Mouse (Mus musculus) C2C12 (cell line): ENCODE data around the gene Aldh3b1. TPM values are rescaled to one million over a fixed set of nuclear protein-coding genes. Genes with fewer than 3 reads are reported as not detected.
A peak's percentile ranks its signal among the peaks of the same experiment; 100 is the strongest.

Experiments used
- H3K27me3 ChIP-seq: one replicate; pipeline ENCODE4 v1.6.1; 2011; ENCODE audit not compliant: control insufficient read depth, insufficient read depth, insufficient read length
- H3K36me3 ChIP-seq: one replicate; pipeline ENCODE4 v1.6.1; 2011; ENCODE audit not compliant: control insufficient read depth, insufficient read depth
- H3K4me3 ChIP-seq: one replicate; pipeline ENCODE4 v1.5.1; 2011; ENCODE audit warnings: mild to moderate bottlenecking, control low read depth; ENCODE audit not compliant: poor library complexity, insufficient read depth, severe bottlenecking
- H3K79me2 ChIP-seq: one replicate; pipeline ENCODE4 v1.6.1; 2011; ENCODE audit not compliant: control insufficient read depth, insufficient read depth
- H3K79me3 ChIP-seq: one replicate; pipeline ENCODE4 v1.6.1; 2011; ENCODE audit warnings: low read depth, control low read depth
- H3ac ChIP-seq: one replicate; pipeline ENCODE3; 2011; ENCODE audit warnings: low read depth; ENCODE audit not compliant: control insufficient read depth, insufficient read length
- CEBPB ChIP-seq: IDR thresholded peaks from one replicate; pipeline ENCODE4 v1.6.1; 2011; ENCODE audit warnings: low read depth, mild to moderate bottlenecking, control low read depth, moderate library complexity
- CTCF ChIP-seq: IDR thresholded peaks from one replicate; pipeline ENCODE4 v1.5.1; 2011; ENCODE audit not compliant: control insufficient read depth, insufficient read depth, insufficient read length
- FOSL1 ChIP-seq: IDR thresholded peaks from one replicate; pipeline ENCODE4 v1.8.0; 2011; ENCODE audit warnings: mild to moderate bottlenecking, low read length; ENCODE audit not compliant: poor library complexity, insufficient read depth, severe bottlenecking
- MAX ChIP-seq: IDR thresholded peaks from one replicate; pipeline ENCODE4 v1.6.1; 2011; ENCODE audit warnings: mild to moderate bottlenecking, control low read depth
- MYOD1 ChIP-seq: IDR thresholded peaks from one replicate; pipeline ENCODE4 v1.6.1; 2011; ENCODE audit warnings: low read depth; ENCODE audit not compliant: control insufficient read depth, insufficient read length
- MYOG ChIP-seq: IDR thresholded peaks from one replicate; pipeline ENCODE4 v1.6.1; 2011; ENCODE audit not compliant: control insufficient read depth, insufficient read length; ENCODE audit errors: extremely low read depth
- USF1 ChIP-seq: IDR thresholded peaks from one replicate; pipeline ENCODE4 v1.6.1; 2011; ENCODE audit warnings: low read depth, mild to moderate bottlenecking, control low read depth, moderate library complexity
- polyA plus RNA-seq: library from polyadenylated mRNA; unstranded; fragments of >200 nt; fragmentation: generic; extraction: Trizol; gene quantifications from one replicate; pipeline ENCODE4 v1.2.1, GENCODE M21; 2012; ENCODE audit warnings: missing spikeins

The Aldh3b1 gene
- polyA plus RNA-seq, 1 experiment: 6.9 TPM

- Histone ChIP-seq H3K79me2 (no peaks in the 10 kb centered on the region), H3ac (no peak overlapping the region), H3K79me3 (no peaks in the 10 kb centered on the region), H3K4me3 (no peak overlapping the region), H3K27me3 (no peaks in the 10 kb centered on the region), H3K36me3 (no peaks in the 10 kb centered on the region)
- TF ChIP-seq USF1: peak; percentile 31
- peak; percentile 32 for TF ChIP-seq MAX
- TF ChIP-seq MYOG: no peak
- TF ChIP-seq MYOD1: peak; percentile 99
- no peak for TF ChIP-seq CEBPB
- TF ChIP-seq FOSL1: no peak
- no peak for TF ChIP-seq CTCF
Measured at GRCm38 (mm10) chr19:3923586-3923985, 6.0 kb downstream of the Aldh3b1 start.

GRCm38 (mm10) chr19:3922661-3923371 is 6.8 kb downstream of the Aldh3b1 start:
- no peaks in the 10 kb centered on the region for H3K27me3 ChIP-seq
- TF ChIP-seq CTCF: no peak
- no peak for TF ChIP-seq MAX
- TF ChIP-seq MYOD1: no peak
- TF ChIP-seq CEBPB: no peak
- TF ChIP-seq FOSL1: no peak
- no peak for TF ChIP-seq MYOG
- no peak for TF ChIP-seq USF1
- no peaks in the 10 kb centered on the region for H3K79me2 ChIP-seq
- H3K79me3 ChIP-seq: no peaks in the 10 kb centered on the region
- H3ac ChIP-seq: no peak overlapping the region
- no peak overlapping the region for H3K4me3 ChIP-seq
- H3K36me3 ChIP-seq: no peaks in the 10 kb centered on the region

- no peaks in the 10 kb centered on the region for H3K36me3 ChIP-seq
- no peak overlapping the region for H3ac ChIP-seq
- TF ChIP-seq USF1 (no peak), MYOD1 (no peak), FOSL1 (no peak), CTCF (no peak), MYOG (no peak)
- H3K27me3 ChIP-seq: no peaks in the 10 kb centered on the region
- no peaks in the 10 kb centered on the region for H3K79me3 ChIP-seq
- no peaks in the 10 kb centered on the region for H3K79me2 ChIP-seq
- no peak overlapping the region for H3K4me3 ChIP-seq
Measured at GRCm38 (mm10) chr19:3919928-3920327, 9.7 kb downstream of the Aldh3b1 start.

- H3K4me3 ChIP-seq: no peak overlapping the region
- no peak overlapping the region for H3ac ChIP-seq
- no peaks in the 10 kb centered on the region for H3K27me3 ChIP-seq
- no peaks in the 10 kb centered on the region for H3K36me3 ChIP-seq
- H3K79me2 ChIP-seq: peaks cover 19% of the 10 kb centered on the region
- TF ChIP-seq CEBPB: no peak
- TF ChIP-seq CTCF: no peak
- no peak for TF ChIP-seq MYOG
- TF ChIP-seq MAX: no peak
- TF ChIP-seq FOSL1: no peak
- TF ChIP-seq USF1: no peak
- TF ChIP-seq MYOD1: no peak
- peaks cover 3% of the 10 kb centered on the region for H3K79me3 ChIP-seq
Measured at GRCm38 (mm10) chr19:3916727-3917126, 12.9 kb downstream of the Aldh3b1 start.

- TF ChIP-seq MYOG (no peak), USF1 (no peak), MAX (no peak), FOSL1 (no peak), CTCF (no peak), MYOD1 (no peak), CEBPB (no peak)
- no peak overlapping the region for H3K4me3 ChIP-seq
- H3K79me2 ChIP-seq: peaks cover 26% of the 10 kb centered on the region
- no peak overlapping the region for H3ac ChIP-seq
- H3K79me3 ChIP-seq: peaks cover 5% of the 10 kb centered on the region
- no peaks in the 10 kb centered on the region for H3K27me3 ChIP-seq
- H3K36me3 ChIP-seq: peaks cover 8% of the 10 kb centered on the region
Measured at GRCm38 (mm10) chr19:3914535-3914934, 15.1 kb downstream of the Aldh3b1 start.
